Mouse (Mus musculus): ENCODE results near the gene Olfr993.

The Olfr993 gene

DNA sequence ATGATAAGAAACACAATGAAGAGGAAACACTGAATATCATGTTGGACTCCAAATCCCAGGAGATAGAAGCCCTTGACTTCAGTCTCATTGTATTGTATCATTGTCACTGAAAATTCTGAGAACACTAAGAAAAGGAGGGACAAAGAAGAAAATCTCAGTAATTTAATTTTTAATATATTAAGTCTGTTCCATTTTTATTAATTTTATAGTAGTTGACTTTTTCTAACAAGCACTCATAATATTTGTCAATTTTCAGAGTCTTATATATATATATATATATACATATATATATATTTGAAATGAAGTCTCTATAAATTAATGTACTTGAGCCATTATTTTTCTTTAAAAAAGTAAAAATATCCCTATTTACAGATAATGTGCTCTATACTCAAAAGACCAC lies at the start of gene Olfr993:
Gene Olfr993 (minus strand): TSS at position 101 of the 400 bp plus-strand sequence.
- DNase-seq (ENCODE audit: low read depth): no peak

DNA sequence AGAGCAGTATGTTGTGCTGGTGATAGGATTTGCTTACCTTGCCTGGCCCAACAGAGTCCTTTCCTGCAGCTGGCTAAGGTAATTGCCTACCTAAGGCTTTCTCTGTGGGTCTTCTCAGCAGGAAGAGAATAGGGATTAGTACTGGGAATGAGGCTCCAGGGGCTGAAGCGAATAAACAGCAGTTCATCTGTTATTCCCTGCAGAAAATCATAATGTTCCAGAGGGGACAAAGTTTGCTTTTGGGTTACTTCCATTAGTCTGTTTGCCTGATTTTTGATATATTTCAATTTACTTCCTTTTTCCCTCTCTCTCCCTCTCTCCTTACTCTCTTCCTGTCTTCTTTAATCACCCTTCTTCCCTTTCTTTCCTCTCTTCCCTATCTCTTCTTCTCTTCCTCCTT lies 28.9 kb upstream of the Olfr993 start, which contains the start of gene Olfr995:
Gene Olfr995 (minus strand): TSS at position 101 of the 400 bp plus-strand sequence.
- DNase-seq (ENCODE audit: low read depth): no peak

DNA sequence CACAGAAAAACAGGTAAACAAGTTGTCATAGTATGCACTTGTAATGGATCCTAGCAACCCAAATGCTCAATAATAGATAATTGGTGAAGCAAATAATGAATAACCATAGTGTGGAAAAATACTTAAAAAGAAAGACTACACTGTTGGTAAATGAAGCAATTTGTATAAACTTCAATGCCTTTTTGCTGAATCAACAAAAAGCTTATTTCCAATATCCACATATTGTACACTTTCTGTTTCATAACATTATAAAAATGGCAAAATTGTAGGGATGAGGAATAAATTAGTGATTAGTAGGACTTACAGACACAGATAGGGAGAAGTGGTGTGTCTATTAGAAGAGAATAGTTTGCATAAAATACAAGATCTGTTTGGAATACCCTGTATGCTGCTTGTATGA lies 27.9 kb upstream of the Olfr993 start:
- DNase-seq (ENCODE audit: low read depth): no peak

DNA sequence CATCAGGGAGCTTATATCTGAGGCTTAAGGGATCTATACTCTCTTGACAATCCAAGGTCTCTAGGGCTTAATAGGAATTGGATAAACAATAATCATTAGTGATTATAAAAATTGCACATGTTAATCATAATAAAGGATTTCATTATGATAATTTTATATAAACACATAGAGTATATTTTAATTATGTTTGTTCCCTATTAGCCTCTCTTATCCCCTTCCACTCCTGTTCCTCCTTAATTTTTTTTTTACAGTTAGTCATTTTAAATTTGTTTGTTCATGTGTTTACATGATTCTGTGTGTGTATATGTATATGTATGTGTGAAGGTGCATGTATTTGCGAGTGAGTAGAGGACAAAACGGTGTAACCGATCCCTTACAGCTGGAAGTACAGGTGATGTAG lies 21.7 kb upstream of the Olfr993 start, which contains the start of gene Olfr994:
Gene Olfr994 (minus strand): TSS at position 101 of the 400 bp plus-strand sequence.
- no peak for DNase-seq (ENCODE audit: low read depth)

DNA sequence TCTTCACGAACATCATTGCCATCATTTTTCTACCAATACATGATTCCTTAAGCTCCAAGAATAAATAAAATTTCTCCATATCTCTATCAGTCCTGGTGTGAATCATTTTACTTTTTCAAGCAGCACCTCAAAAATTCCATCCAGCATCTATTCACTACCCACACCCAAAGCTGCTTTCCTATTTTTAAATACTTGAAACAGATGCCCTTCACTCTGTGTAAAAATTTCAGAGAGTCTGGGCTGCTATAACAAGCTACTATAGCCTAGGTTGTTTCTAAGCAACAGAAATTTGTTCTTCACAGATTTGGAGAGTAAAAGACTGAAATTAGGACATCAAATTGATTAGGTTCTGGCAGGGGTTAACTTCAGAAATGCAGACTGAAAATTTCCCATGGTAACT lies 11.2 kb upstream of the Olfr993 start:
- no peak for DNase-seq (ENCODE audit: low read depth)

DNA sequence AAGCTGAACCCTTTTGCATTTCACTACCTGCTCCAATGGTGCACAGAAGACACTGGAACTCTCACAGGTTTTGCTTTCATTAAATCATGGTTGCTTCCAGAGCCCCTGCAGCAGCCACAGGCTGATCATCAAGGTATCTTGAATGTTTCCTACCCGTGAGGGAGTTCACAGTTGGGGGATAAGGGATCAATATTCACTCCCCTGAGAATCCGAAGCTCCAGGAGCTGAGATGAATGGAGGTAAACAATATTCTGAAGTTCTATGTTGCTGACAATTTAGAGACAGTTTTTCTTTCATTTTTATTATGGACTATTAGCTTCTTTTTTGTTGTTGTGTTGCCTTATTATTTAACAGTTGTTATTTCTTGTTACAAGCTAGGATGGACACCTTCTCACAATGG lies 5.3 kb downstream of the Olfr993 start, which contains the start of gene Olfr992:
Gene Olfr992 (minus strand): TSS at position 101 of the 400 bp plus-strand sequence.
- DNase-seq (ENCODE audit: low read depth): no peak
